Mouse (Mus musculus): ENCODE results near the gene Ctns. TPM values are rescaled to one million over a fixed set of nuclear protein-coding genes. Genes with fewer than 3 reads are reported as not detected.

Gene Ctns
- polyA plus RNA-seq, 1 experiment, result 23.5 TPM

- Histone ChIP-seq H3K27ac (ENCODE audit: insufficient read depth, low read length) (no peak overlapping the region), H3K4me1 (ENCODE audit: control insufficient read depth, insufficient read depth, low read length) (no peaks in the 10 kb centered on the region), H3K4me3 (ENCODE audit: insufficient read depth, low read length) (no peak overlapping the region)
- TF ChIP-seq CTCF (IDR thresholded peaks at IDR 0.05; ENCODE audit: extremely low read depth, insufficient read depth, low read length) (0 out of 2 replicates have a peak, but pooled peaks have one; percentile 19), POLR2A (IDR thresholded peaks at IDR 0.05; ENCODE audit: extremely low read depth, insufficient read depth, low read length) (no peak)
Measured at GRCm38 (mm10) chr11:73223966-73224365, 25.1 kb upstream of the Ctns start.

- TF ChIP-seq CTCF (IDR thresholded peaks at IDR 0.05; ENCODE audit: extremely low read depth, insufficient read depth, low read length), result no peak
- no peak for TF ChIP-seq POLR2A (IDR thresholded peaks at IDR 0.05; ENCODE audit: extremely low read depth, insufficient read depth, low read length)
- Histone ChIP-seq H3K27ac (ENCODE audit: insufficient read depth, low read length) (no peak overlapping the region), H3K4me1 (ENCODE audit: control insufficient read depth, insufficient read depth, low read length) (no peaks in the 10 kb centered on the region), H3K4me3 (ENCODE audit: insufficient read depth, low read length) (no peak overlapping the region)
Measured at GRCm38 (mm10) chr11:73222846-73223245, 24.0 kb upstream of the Ctns start.

DNA sequence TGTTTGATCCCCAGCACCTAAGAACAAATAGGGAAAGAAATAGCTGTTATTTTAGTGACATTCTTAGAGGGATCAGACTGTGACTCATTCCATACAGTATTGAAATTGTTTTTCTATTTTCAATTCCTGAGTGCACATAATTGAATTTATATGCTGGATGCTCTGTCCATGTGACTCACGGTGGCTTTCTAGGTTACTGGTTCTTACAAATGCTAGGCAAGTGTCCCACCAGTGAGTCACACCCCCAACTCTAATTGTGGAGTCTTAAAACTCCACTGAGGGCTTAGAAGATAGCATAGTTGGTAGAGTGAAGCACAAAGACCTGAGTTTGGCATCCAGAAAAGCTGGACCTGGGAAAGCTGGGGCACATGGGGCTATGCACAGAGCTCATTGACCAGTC lies 21.8 kb upstream of the Ctns start:
- Histone ChIP-seq H3K4me1 (ENCODE audit: control insufficient read depth, insufficient read depth, low read length) (no peaks in the 10 kb centered on the region), H3K4me3 (ENCODE audit: insufficient read depth, low read length) (no peak overlapping the region), H3K27ac (ENCODE audit: insufficient read depth, low read length) (no peak overlapping the region)
- TF ChIP-seq POLR2A (IDR thresholded peaks at IDR 0.05; ENCODE audit: extremely low read depth, insufficient read depth, low read length) (no peak), CTCF (IDR thresholded peaks at IDR 0.05; ENCODE audit: extremely low read depth, insufficient read depth, low read length) (no peak)

GRCm38 (mm10) chr11:73219671-73220070 lies 20.8 kb upstream of the Ctns start:
- TF ChIP-seq POLR2A (IDR thresholded peaks at IDR 0.05; ENCODE audit: extremely low read depth, insufficient read depth, low read length) (no peak), CTCF (IDR thresholded peaks at IDR 0.05; ENCODE audit: extremely low read depth, insufficient read depth, low read length) (no peak)
- H3K4me1 ChIP-seq (ENCODE audit: control insufficient read depth, insufficient read depth, low read length), result no peaks in the 10 kb centered on the region
- no peak overlapping the region for H3K27ac ChIP-seq (ENCODE audit: insufficient read depth, low read length)
- H3K4me3 ChIP-seq (ENCODE audit: insufficient read depth, low read length), result no peak overlapping the region

GRCm38 (mm10) chr11:73213956-73214355 lies 15.1 kb upstream of the Ctns start:
- no peak overlapping the region for H3K4me3 ChIP-seq (ENCODE audit: insufficient read depth, low read length)
- no peaks in the 10 kb centered on the region for H3K4me1 ChIP-seq (ENCODE audit: control insufficient read depth, insufficient read depth, low read length)
- H3K27ac ChIP-seq (ENCODE audit: insufficient read depth, low read length), result no peak overlapping the region
- no peak for TF ChIP-seq POLR2A (IDR thresholded peaks at IDR 0.05; ENCODE audit: extremely low read depth, insufficient read depth, low read length)
- no peak for TF ChIP-seq CTCF (IDR thresholded peaks at IDR 0.05; ENCODE audit: extremely low read depth, insufficient read depth, low read length)

- TF ChIP-seq CTCF (IDR thresholded peaks at IDR 0.05; ENCODE audit: extremely low read depth, insufficient read depth, low read length) (no peak), POLR2A (IDR thresholded peaks at IDR 0.05; ENCODE audit: extremely low read depth, insufficient read depth, low read length) (no peak)
- H3K4me1 ChIP-seq (ENCODE audit: control insufficient read depth, insufficient read depth, low read length), result no peaks in the 10 kb centered on the region
- H3K27ac ChIP-seq (ENCODE audit: insufficient read depth, low read length), result no peak overlapping the region
Measured at GRCm38 (mm10) chr11:73207621-73208020, 8.8 kb upstream of the Ctns start.

GRCm38 (mm10) chr11:73205194-73205593 lies 6.4 kb upstream of the Ctns start:
- Histone ChIP-seq H3K4me1 (ENCODE audit: control insufficient read depth, insufficient read depth, low read length) (no peaks in the 10 kb centered on the region), H3K4me3 (ENCODE audit: insufficient read depth, low read length) (no peak overlapping the region), H3K27ac (ENCODE audit: insufficient read depth, low read length) (no peak overlapping the region)
- TF ChIP-seq POLR2A (IDR thresholded peaks at IDR 0.05; ENCODE audit: extremely low read depth, insufficient read depth, low read length), result no peak
- no peak for TF ChIP-seq CTCF (IDR thresholded peaks at IDR 0.05; ENCODE audit: extremely low read depth, insufficient read depth, low read length)

More at GRCm38 (mm10) chr11:73207621-73208020, 8.8 kb upstream of the Ctns start:
- no peak overlapping the region for H3K4me3 ChIP-seq (ENCODE audit: insufficient read depth, low read length)

DNA sequence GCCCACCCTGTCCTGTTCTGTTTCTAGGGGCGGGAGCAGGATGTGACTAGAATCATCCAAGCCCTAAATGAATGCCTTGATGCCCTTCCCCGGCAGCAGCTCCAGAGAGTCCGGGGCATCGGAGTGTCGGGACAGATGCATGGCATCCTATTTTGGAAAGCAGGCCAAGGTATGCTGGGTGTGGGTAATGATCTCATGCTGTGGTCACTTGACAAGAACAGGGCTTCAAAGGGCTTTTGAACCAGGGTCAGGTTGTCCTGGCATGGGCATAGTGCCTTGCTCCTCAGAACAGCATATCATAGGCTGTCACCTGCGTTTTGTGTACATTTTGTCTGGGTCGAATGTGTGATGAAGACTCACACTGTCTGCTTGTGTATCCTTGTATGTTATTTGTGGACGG lies 5.1 kb upstream of the Ctns start:
- Histone ChIP-seq H3K4me1 (ENCODE audit: control insufficient read depth, insufficient read depth, low read length) (no peaks in the 10 kb centered on the region), H3K27ac (ENCODE audit: insufficient read depth, low read length) (no peak overlapping the region), H3K4me3 (ENCODE audit: insufficient read depth, low read length) (no peak overlapping the region)
- no peak for TF ChIP-seq CTCF (IDR thresholded peaks at IDR 0.05; ENCODE audit: extremely low read depth, insufficient read depth, low read length)
- TF ChIP-seq POLR2A (IDR thresholded peaks at IDR 0.05; ENCODE audit: extremely low read depth, insufficient read depth, low read length), result no peak

DNA sequence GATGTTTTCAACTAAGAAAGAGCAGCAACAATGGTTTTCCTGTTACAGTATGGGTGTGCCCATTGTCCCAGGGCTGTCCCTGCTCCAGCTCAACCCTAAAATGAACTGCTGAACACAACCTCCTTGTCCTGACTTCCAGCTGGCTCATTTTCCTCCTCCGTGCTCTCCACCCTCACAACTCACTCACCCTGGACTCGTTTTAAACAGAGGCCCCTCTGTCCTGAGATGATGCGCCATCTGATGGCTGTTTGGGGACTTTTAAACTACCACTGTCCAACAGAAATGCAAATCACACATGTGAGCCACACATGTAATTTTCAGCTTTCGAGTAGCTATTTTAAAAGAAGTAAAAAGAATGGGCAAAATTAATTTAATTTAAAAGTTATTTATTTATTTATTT lies 2.8 kb upstream of the Ctns start:
- TF ChIP-seq CTCF (IDR thresholded peaks at IDR 0.05; ENCODE audit: extremely low read depth, insufficient read depth, low read length) (no peak), POLR2A (IDR thresholded peaks at IDR 0.05; ENCODE audit: extremely low read depth, insufficient read depth, low read length) (no peak)
- H3K4me3 ChIP-seq (ENCODE audit: insufficient read depth, low read length), result no peak overlapping the region
- H3K4me1 ChIP-seq (ENCODE audit: control insufficient read depth, insufficient read depth, low read length), result peaks cover 2% of the 10 kb centered on the region; the same call in 1 of the 2 replicates
- H3K27ac ChIP-seq (ENCODE audit: insufficient read depth, low read length), result no peak overlapping the region

GRCm38 (mm10) chr11:73201021-73201420 lies 2.2 kb upstream of the Ctns start:
- H3K4me3 ChIP-seq (ENCODE audit: insufficient read depth, low read length), result no peak overlapping the region
- H3K4me1 ChIP-seq (ENCODE audit: control insufficient read depth, insufficient read depth, low read length), result peaks cover 2% of the 10 kb centered on the region; the same call in 1 of the 2 replicates
- TF ChIP-seq POLR2A (IDR thresholded peaks at IDR 0.05; ENCODE audit: extremely low read depth, insufficient read depth, low read length) (no peak), CTCF (IDR thresholded peaks at IDR 0.05; ENCODE audit: extremely low read depth, insufficient read depth, low read length) (no peak)
- no peak overlapping the region for H3K27ac ChIP-seq (ENCODE audit: insufficient read depth, low read length)
